Mouse (Mus musculus) embryonic facial prominence, embryonic 15.5 days (tissue): Measurements from ENCODE around the gene Ccr3. TPM values are rescaled to one million over a fixed set of nuclear protein-coding genes. Genes with fewer than 3 reads are reported as not detected.
"Not testable (repeated sequence)": the region's sequence is repeated elsewhere in the genome, so short reads cannot be mapped to it uniquely, and the experiment has no call there.

Experiments
- ATAC-seq: fragments of 200-750 bp; cut with Nextera tagmentation; 2 replicates; pipeline ENCODE4 v1.8.0; 2017; ENCODE audit warnings: low read depth, moderate TSS enrichment; ENCODE audit not compliant: insufficient number of reproducible peaks, low FRiP score, low TSS enrichment
- H3K27ac ChIP-seq: fragments of 300-500 bp; sonication (generic); replicated peaks from 2 replicates; pipeline ENCODE4 v1.5.1; 2015; ENCODE audit warnings: mild to moderate bottlenecking, inconsistent platforms
- H3K27me3 ChIP-seq: fragments of 300-500 bp; sonication (generic); 2 replicates; pipeline ENCODE4 v1.6.1; 2015; ENCODE audit warnings: inconsistent platforms
- H3K36me3 ChIP-seq: fragments of 300-500 bp; sonication (generic); 2 replicates; pipeline ENCODE4 v1.6.1; 2015; ENCODE audit warnings: mild to moderate bottlenecking, inconsistent platforms
- H3K4me1 ChIP-seq: fragments of 300-500 bp; sonication (generic); 2 replicates; pipeline ENCODE4 v1.6.1; 2015; ENCODE audit warnings: inconsistent platforms
- H3K4me2 ChIP-seq: fragments of 300-500 bp; sonication (generic); replicated peaks from 2 replicates; pipeline ENCODE4 v1.6.1; 2015; ENCODE audit warnings: mild to moderate bottlenecking, inconsistent platforms
- H3K4me3 ChIP-seq: fragments of 300-500 bp; sonication (generic); replicated peaks from 2 replicates; pipeline ENCODE4 v1.5.1; 2015; ENCODE audit warnings: mild to moderate bottlenecking, inconsistent platforms
- H3K9ac ChIP-seq: fragments of 300-500 bp; sonication (generic); 2 replicates; pipeline ENCODE4 v1.6.1; 2015; ENCODE audit warnings: inconsistent platforms
- H3K9me3 ChIP-seq: fragments of 300-500 bp; sonication (generic); replicated peaks from 2 replicates; pipeline ENCODE4 v1.6.1; 2016; ENCODE audit warnings: inconsistent platforms
- WGBS: fragments of 180-500 bp; shearing (Covaris S2); methylation state at CpG from one replicate; pipeline ENCODE4 v1.1.7; 2015; 5-methylcytosine and 5-hydroxymethylcytosine counted together
- polyA plus RNA-seq: library from polyadenylated mRNA; unstranded; fragments of >200 nt; fragmentation: Nextera tagmentation; extraction: Ambion mirVana; gene quantifications from 2 replicates; pipeline ENCODE4 v1.2.1, GENCODE M21; 2015

The Ccr3 gene
- polyA plus RNA-seq, 1 experiment from 2014 or later, result 0.11 TPM

DNA sequence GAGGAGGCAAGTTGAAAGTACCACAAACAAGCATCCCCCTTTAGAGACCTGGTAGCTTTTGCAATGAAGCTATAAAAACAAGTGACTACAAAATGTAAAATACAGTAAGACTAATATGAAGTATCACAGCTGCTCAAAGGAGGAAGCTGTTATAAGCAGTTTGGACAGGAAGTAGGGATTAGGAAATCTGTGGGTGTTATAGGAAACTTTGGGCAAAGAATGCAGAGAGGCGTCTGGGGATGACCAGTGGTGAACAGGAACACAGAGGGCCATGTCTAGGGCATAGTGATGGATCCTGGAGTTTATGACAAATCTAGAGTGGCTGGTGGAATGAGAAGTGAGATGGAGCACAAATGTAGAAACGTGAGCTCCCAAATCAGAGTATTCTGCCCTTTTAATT, 31.8 kb downstream of the Ccr3 start:
- Histone ChIP-seq H3K9ac (no peak overlapping the region), H3K4me2 (no peak overlapping the region), H3K9me3 (no peaks in the 10 kb centered on the region), H3K27ac (no peak overlapping the region), H3K4me3 (no peak overlapping the region), H3K4me1 (no peaks in the 10 kb centered on the region), H3K36me3 (no peaks in the 10 kb centered on the region), H3K27me3 (no peaks in the 10 kb centered on the region)
- ATAC-seq, result no peak
- WGBS, result 55% methylated on average over 2 of the region's 2 CpGs

DNA sequence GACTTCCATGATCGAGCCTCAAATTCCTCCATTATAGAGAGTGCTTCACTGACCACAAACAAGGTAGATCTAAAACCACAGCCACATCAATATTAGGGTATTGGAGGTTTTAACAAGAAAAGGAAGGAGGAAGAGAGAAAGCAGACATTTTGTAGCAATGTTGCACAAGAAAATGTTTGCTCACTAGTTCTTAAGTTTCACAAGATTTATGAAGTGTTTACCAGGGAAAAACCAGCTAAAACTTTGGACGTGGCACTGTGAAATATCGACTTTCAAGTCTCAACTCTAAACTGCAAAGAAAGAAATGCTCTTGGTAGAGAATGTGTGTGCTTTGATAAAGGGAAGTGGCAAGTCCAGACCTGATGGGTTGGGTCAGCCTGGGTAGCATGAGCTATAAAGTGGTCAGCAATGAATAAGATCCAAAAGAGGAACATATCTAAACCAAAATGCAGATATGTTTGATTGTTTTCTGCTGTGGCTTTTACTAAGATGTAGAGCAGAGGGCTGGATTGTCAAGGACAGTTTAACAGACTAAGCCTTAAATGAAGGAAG, 34.5 kb downstream of the Ccr3 start:
- Histone ChIP-seq H3K4me3 (no peak overlapping the region), H3K4me1 (no peaks in the 10 kb centered on the region), H3K4me2 (no peak overlapping the region), H3K9me3 (no peaks in the 10 kb centered on the region), H3K27me3 (no peaks in the 10 kb centered on the region), H3K36me3 (no peaks in the 10 kb centered on the region), H3K27ac (no peak overlapping the region), H3K9ac (no peak overlapping the region)
- ATAC-seq, result no peak
- 64% methylated on average over 3 of the region's 3 CpGs for WGBS

DNA sequence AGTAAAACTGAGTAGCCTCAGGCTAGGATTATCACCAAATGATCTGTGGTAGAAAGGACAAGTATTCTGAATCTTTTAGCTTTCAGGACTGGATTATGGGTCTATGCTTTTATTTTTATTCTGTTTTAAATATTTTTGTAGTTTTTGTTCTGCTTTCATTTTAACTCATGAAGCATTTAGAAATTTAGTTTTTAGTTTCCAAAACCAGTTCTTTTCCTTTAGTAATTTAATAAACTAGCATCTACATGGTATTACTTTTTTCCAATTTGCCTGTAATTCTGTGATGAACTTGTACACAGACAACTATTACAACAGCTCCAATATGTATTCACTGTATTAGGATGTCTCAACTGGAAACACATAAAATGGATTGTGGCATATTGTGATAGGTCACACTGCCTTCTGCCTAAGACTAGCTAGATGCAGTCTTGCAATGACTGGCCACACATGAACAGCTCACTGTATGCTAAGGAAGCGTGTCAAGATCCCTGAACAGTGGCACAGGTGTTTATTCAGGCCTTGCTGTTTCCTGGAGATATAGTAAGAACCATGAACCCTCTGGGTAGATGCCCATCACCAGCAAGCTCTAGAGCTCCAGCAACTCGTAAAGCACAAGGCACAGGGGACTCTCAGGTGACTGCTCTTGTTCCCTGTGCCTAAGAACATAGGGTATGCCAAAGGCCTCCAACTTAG, 38.0 kb downstream of the Ccr3 start:
- Histone ChIP-seq H3K4me3 (no peak overlapping the region), H3K4me2 (no peak overlapping the region), H3K27ac (no peak overlapping the region), H3K9ac (no peak overlapping the region), H3K4me1 (no peaks in the 10 kb centered on the region), H3K9me3 (no peaks in the 10 kb centered on the region), H3K36me3 (no peaks in the 10 kb centered on the region), H3K27me3 (no peaks in the 10 kb centered on the region)
- WGBS, result 63% methylated on average over 2 of the region's 2 CpGs
- no peak for ATAC-seq

DNA sequence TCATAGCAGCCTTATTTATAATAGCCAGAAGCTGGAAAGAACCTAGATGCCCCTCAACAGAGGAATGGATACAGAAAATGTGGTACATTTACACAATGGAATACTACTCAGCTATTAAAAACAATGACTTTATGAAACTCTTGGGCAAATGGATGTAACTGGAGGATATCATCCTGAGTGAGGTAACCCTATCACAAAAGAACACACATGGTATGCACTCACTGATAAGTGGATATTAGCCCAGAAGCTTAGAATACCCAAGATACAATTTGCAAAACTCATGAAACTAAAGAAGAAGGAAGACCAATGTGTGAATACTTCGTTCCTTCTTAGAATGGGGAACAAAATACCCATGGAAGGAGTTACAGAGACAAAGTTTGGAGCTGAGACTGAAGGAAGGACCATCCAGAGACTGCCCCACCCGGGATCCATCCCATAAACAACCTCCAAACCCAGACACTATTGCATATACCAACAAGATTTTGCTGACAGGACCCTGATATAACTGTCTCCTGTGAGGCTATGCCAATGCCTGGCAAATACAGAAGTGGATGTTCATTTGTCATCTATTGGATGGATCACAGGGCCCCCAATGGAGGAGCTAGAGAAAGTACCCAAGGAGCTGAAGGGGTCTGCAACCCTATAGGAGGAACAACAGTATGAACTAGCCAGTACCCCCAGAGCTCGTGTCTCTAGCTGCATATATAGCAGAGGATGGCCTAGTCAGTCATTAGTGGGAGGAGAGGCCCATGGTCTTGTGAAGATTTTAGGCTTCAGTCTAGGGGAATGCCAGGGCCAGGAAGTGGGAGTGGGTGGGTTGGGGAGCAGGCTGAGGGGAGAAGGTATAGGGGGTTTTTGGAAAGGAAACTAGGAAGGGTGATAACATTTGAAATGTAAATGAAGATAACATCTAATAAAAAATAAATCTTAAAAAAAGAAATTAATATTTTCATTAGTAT, 40.0 kb downstream of the Ccr3 start:
- not testable (repeated sequence) for H3K27me3 ChIP-seq, H3K27ac ChIP-seq, H3K9ac ChIP-seq, ATAC-seq, H3K4me3 ChIP-seq, H3K9me3 ChIP-seq, H3K36me3 ChIP-seq, H3K4me2 ChIP-seq, H3K4me1 ChIP-seq
- WGBS, result 48% methylated on average over 3 of the region's 3 CpGs

DNA sequence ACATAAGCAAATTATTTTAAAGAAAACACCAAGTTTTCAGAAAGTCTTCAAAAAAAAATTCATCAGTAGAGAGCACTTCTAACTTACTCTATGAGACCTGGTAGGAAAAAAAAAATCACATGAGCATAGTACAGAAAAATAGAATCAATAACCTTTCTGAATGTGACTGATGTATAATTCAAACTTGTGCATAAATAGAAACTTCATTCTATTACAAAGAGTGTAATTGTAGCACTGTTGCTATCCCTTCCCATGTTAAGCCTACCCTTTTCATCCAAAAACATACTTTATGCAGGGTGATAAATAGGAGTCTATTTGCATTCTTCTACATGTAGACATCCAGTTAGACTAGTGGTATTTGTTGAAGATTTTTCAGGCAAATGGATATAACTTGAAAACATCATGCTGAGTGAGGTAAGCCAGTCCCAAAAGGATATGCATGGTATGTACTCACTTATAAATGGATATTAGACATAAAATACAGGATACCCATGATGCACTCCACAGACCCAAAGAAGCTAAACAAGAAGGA, 44.9 kb downstream of the Ccr3 start:
- H3K9ac ChIP-seq, result no peak overlapping the region
- ATAC-seq, result no peak
- no peaks in the 10 kb centered on the region for H3K36me3 ChIP-seq
- H3K4me3 ChIP-seq, result no peak overlapping the region
- no peaks in the 10 kb centered on the region for H3K4me1 ChIP-seq
- no peaks in the 10 kb centered on the region for H3K9me3 ChIP-seq
- no peak overlapping the region for H3K27ac ChIP-seq
- H3K27me3 ChIP-seq, result no peaks in the 10 kb centered on the region
- no peak overlapping the region for H3K4me2 ChIP-seq

DNA sequence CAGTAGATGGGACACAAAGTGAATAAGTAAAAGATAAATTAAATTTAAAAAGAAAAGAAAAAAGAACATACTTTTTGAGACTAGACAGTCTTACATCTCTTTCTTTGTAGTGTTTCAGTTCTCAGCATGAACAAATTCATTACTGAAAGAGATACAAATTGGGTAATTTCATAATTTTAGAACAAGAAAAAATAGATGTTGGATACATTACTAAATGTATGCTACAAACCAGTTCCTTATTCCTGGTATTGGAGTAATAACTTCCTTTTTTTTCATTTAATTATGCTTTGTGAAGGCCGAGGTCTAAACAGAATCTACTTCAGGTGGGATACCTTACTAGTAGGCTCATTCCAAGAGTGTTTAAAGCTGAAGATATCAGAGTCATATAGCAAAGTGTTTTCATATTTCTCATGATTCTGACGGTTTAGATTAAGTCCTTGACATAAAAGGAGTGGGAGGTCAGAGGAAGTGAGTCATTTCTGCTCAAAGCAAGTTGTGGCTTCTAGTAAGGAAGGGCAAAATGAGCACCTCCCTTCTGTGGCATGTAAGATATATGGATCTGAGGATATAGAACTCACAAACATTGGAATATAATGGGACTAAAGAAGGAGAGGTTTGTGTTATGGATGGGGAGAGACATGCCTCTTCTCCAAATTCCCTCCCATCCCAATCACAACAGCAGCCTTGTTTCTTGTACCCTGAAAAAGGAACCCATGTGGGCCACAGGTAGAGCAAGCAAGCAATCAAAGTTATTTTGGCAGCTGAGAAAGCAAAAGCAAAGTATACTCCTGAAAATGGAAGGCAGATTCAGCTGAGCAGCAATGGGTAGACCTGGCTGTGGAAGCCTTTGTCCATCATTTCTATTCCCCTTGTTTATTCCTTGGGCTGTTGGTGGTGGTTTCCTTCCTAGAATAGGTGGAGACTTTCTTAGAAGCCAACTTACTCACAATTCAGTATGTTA, 46.6 kb downstream of the Ccr3 start:
- ATAC-seq, result no peak
- no peak overlapping the region for H3K4me2 ChIP-seq
- H3K27ac ChIP-seq, result no peak overlapping the region
- no peak overlapping the region for H3K9ac ChIP-seq
- WGBS, result 56% methylated on average over 2 of the region's 2 CpGs
- no peaks in the 10 kb centered on the region for H3K36me3 ChIP-seq
- H3K27me3 ChIP-seq, result no peaks in the 10 kb centered on the region
- H3K9me3 ChIP-seq, result no peaks in the 10 kb centered on the region
- no peak overlapping the region for H3K4me3 ChIP-seq
- H3K4me1 ChIP-seq, result no peaks in the 10 kb centered on the region

DNA sequence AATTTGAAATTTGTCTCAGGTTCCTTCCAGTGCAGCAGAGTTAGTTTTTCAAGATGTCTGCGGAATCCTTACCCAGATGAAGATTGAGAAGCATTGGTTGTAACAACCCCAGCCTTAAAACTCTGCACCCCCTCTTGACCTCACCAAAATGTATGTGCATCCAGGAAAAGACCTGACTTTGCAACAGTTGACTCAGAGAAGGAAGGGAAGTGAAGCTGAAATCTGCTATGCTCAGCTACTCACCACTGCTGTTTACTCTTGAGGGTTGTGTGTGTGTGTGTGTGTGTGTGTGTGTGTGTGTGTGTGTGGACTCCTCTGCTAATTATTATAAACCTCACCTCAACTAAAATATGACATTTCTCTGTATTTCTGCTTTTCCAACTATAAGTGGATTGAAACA, 49.7 kb downstream of the Ccr3 start:
- Histone ChIP-seq H3K4me2 (no peak overlapping the region), H3K4me3 (no peak overlapping the region), H3K27me3 (no peaks in the 10 kb centered on the region), H3K27ac (no peak overlapping the region), H3K9me3 (no peaks in the 10 kb centered on the region), H3K4me1 (no peaks in the 10 kb centered on the region), H3K36me3 (no peaks in the 10 kb centered on the region), H3K9ac (no peak overlapping the region)
- 82% methylated on average over 1 of the region's 1 CpGs for WGBS
- ATAC-seq, result no peak

DNA sequence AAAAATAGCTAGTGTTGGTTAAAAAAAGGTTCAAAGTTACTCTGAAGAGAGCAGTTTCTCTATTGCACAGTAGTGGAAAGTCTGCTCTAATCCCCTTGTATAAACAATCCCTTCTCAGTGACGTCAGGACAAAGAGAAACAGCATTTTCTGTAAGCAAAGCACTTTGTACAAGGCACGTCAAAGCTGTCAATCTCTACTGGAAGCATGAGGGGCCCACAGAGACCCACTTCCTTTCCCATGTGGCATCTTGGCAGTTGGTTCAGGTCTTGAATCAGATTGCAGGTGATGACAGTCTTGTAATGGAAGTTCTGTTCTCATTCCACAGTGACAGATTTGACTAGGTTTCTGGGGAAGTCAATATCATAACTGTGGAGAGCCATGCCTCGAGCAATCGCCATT, 58.0 kb downstream of the Ccr3 start:
- Histone ChIP-seq H3K9ac (no peak overlapping the region), H3K27me3 (no peaks in the 10 kb centered on the region), H3K9me3 (no peaks in the 10 kb centered on the region), H3K4me3 (no peak overlapping the region), H3K4me1 (no peaks in the 10 kb centered on the region), H3K27ac (no peak overlapping the region), H3K36me3 (no peaks in the 10 kb centered on the region), H3K4me2 (no peak overlapping the region)
- ATAC-seq, result no peak
- 60% methylated on average over 4 of the region's 4 CpGs for WGBS

DNA sequence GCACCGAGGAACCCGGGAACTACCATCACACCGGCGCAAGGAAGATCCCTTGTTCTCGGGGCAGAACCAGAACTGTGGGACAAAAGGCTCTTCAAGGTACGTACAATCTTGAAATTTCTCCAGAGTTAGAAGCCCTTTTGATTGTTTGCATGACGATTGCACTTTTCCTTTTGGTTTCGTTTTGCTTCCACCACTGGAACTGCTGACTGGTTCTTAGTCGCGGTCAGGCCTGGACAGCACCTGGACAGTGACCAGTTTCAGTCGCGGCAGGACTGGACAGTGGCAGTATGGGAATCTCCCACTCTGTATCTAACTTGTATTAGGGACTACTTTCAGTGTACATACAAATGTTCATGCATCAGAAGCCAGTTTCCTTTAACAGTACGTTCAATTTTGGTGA, 58.7 kb downstream of the Ccr3 start:
- WGBS, result 92% methylated on average over 12 of the region's 13 CpGs
- not testable (repeated sequence) for ATAC-seq, H3K4me3 ChIP-seq

More for the DNA sequence above, 58.7 kb downstream of the Ccr3 start:
- not testable (repeated sequence) for H3K27me3 ChIP-seq, H3K27ac ChIP-seq, H3K4me2 ChIP-seq, H3K9me3 ChIP-seq, H3K4me1 ChIP-seq, H3K36me3 ChIP-seq, H3K9ac ChIP-seq
